In genomic region chr2:135887805-135888204, GRCm38 (mm10) we compare ENCODE assay signal across 23 mouse cellular contexts.
"Had no signal": no experiment of that assay in that cellular context is flagged by ENCODE, and none has a peak within 500 bp of the region (broad histone marks: within the 10 kb centered on the region; RNA-seq: fewer than 3 reads in every experiment).

No protein-coding gene starts in this region.

- H3K4me3 ChIP-seq: heart, adult 2 months; heart, embryonic 13.5 days; heart, embryonic 15.5 days; hindbrain, embryonic 13.5 days; hindbrain, embryonic 15.5 days; kidney, embryonic 15.5 days; layer of hippocampus, adult 2 months; left cerebral cortex, adult 2 months; limb, embryonic 10.5 days; limb, embryonic 12.5 days had no signal

- H3K36me3 ChIP-seq: heart, embryonic 13.5 days; heart, embryonic 15.5 days; hindbrain, embryonic 13.5 days; hindbrain, embryonic 15.5 days; kidney, embryonic 15.5 days; limb, embryonic 10.5 days; limb, embryonic 12.5 days had no signal

- DNase-seq: gastrocnemius, postnatal 14 days; gastrocnemius, postnatal 36 days; heart, postnatal 14 days; heart, postnatal 36 days; kidney, adult 11 months; kidney, adult 2 months; kidney, adult 9 months; kidney, postnatal 25 days; kidney, postnatal 4 days; liver had no signal

- ATAC-seq: hindbrain, postnatal 0 days; intestine, embryonic 16.5 days had no signal

- H3K27ac ChIP-seq: hindbrain, embryonic 13.5 days; hindbrain, embryonic 15.5 days; hindbrain, postnatal 0 days; kidney, embryonic 15.5 days; kidney, postnatal 0 days; layer of hippocampus, adult 2 months; left cerebral cortex, adult 2 months; limb, embryonic 10.5 days; limb, embryonic 12.5 days had no signal

- H3K9me3 ChIP-seq: heart, embryonic 13.5 days; heart, embryonic 15.5 days; hindbrain, embryonic 13.5 days; hindbrain, embryonic 15.5 days; kidney, embryonic 15.5 days; limb, embryonic 10.5 days; limb, embryonic 12.5 days had no signal

- H3K27me3 ChIP-seq: heart, embryonic 13.5 days; heart, embryonic 15.5 days; hindbrain, embryonic 13.5 days; hindbrain, embryonic 15.5 days; kidney, embryonic 15.5 days; limb, embryonic 12.5 days had no signal

- H3K4me1 ChIP-seq: limb, embryonic 10.5 days had no signal
